ENCODE assay signal across 1 mouse cellular context in the genomic region with DNA sequence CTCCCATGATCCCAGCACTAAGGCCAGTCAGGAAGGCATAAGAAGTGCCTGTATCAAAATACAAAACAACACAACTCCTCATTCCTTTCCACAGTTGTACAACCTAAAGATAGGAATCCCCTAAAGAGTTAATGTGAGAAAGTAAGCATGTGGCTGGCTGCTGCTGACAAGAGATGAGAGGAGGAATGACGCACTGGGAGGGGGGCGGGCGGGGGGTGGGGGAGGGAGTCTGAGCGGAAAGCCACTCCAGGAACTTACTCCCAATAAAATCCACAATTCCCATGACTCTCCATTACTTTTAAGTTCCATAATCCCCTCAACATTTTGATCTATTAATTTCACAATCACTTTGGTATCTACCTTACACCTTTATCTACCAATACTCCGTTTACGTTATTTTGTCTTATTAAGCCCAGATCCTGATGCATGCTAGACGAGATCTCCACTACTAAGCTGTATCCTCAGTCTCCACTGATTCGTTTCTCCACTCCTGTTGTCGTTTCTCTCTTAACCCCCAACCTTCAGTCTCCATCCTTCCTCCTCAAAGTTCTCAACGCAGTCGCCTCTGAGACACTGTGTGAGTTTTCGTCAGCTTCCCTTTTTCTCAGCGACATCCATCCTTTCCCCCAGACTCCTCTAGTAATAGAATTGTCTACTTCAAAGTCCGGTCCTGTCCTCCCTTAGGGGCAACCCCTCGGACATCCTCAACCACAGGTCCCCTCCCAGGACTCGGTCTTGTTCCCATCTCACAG.
TF ChIP-seq lines count a peak whose summit lies in the region.

No protein-coding gene starts in this region.

TF ChIP-seq in CH12.LX, 34 proteins besides CTCF, POLR2A, EP300 and RAD21 (continued from another document):
- peak; percentile 44; the same call in 1 of the 2 replicates for TF ChIP-seq MXI1 (IDR thresholded peaks at IDR 0.05; ENCODE audit: low read depth, low read length)
- TF ChIP-seq NELFE (IDR thresholded peaks at IDR 0.05; ENCODE audit: low read depth, low read length): no peak
- no peak for TF ChIP-seq MAX (IDR thresholded peaks at IDR 0.05; ENCODE audit: low read length)
TF ChIP-seq in CH12.LX: peak in this region for 2.
